In the genomic region with DNA sequence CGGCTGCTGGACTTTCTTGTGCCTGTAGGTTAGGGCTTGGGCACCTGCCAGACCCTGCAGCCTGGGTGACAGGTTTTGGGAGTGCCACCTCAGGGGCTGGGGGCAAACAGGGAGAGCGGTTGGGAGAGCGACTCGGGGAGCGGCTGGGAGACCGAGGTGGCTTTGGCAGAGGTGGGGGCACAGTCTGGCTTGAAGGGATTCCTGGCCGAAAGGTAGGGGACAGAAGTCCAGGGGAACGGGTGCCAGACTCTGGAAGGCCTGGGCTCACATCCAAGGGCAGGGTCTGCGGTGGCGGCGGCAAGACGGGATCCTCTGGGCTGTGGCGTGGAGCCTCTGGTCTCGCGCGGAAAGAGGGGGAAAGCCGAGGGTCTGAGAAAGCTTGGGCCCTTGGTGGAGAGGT, we compare ENCODE assay signal across 14 mouse cellular contexts. TPM values are rescaled to one million over a fixed set of nuclear protein-coding genes. Genes with fewer than 3 reads are reported as not detected.
DNase-seq lines count a peak whose midpoint lies in the region.
"Had no signal": no experiment of that assay in that cellular context is flagged by ENCODE, and none has a peak within 500 bp of the region (broad histone marks: within the 10 kb centered on the region; RNA-seq: fewer than 3 reads in every experiment).

No protein-coding gene starts in this region.

- DNase-seq in kidney, adult 11 months: peak; percentile 48
- no peak for DNase-seq in kidney, postnatal 14 days
- peak; percentile 49 for DNase-seq in testis, postnatal 10 days (ENCODE audit: low spot score)
- DNase-seq in testis, postnatal 14 days (ENCODE audit: low spot score): no peak
- peak; percentile 85 to 90 for DNase-seq in cerebellum, postnatal 10 days
- no peak for DNase-seq in gastrocnemius, postnatal 4 days (ENCODE audit: low spot score in 2 of 2)
- no peak for DNase-seq in left cerebral cortex, adult 8-10 months (ENCODE audit: low spot score in 2 of 2)
- DNase-seq: adrenal gland, postnatal 25 days; gastrocnemius, postnatal 36 days; layer of hippocampus, postnatal 36 days; lung, embryonic 14.5 days; thymus, postnatal 25 days had no signal

RNA-seq across cellular contexts. Expression of gene Inpp5j, which starts 2.6 kb away (rescaled TPM):
- total RNA-seq in gastrocnemius, postnatal 4 days (2021): 1 to 10 TPM in 1 of 2 experiments, under 1 TPM in 1; 0.65 to 1.5 TPM
- 10 to 100 TPM; 49.4 to 55.6 (median 53.8) TPM for total RNA-seq in left cerebral cortex, adult 8-10 months (2022)

RNA-seq across cellular contexts. Expression of gene Selenom, which starts 12.4 kb away (rescaled TPM):
- 10 to 100 TPM; 85.5 to 88.7 TPM for total RNA-seq in gastrocnemius, postnatal 4 days (2021)
- total RNA-seq in left cerebral cortex, adult 8-10 months (2022): 100 to 1,000 TPM; 149 to 172 (median 160) TPM

RNA-seq across cellular contexts. Expression of gene Pla2g3, which starts 14.0 kb away (rescaled TPM):
- under 1 TPM in 1 of 2 experiments, not detected in 1; 0.10 TPM for total RNA-seq in gastrocnemius, postnatal 4 days (2021)
- 1 to 10 TPM; 2.3 to 3.5 (median 2.7) TPM for total RNA-seq in left cerebral cortex, adult 8-10 months (2022)
- total RNA-seq: gastrocnemius, adult 18-20 months; heart, postnatal 25 days had no signal

RNA-seq across cellular contexts. Expression of gene Smtn, which starts 38.4 kb away (rescaled TPM):
- 100 to 1,000 TPM; 283 to 313 TPM for total RNA-seq in gastrocnemius, postnatal 4 days (2021)
- 10 to 100 TPM in 1 of 4 experiments, 1 to 10 TPM in 3; 5.2 to 11.0 (median 7.2) TPM for total RNA-seq in left cerebral cortex, adult 8-10 months (2022)

RNA-seq across cellular contexts. Expression of gene Rnf185, which starts 49.9 kb away (rescaled TPM):
- total RNA-seq in gastrocnemius, postnatal 4 days (2021): 10 to 100 TPM; 24.2 to 26.5 TPM
- 10 to 100 TPM; 28.9 to 31.4 (median 30.0) TPM for total RNA-seq in left cerebral cortex, adult 8-10 months (2022)

Comparison
In these comparisons a context has a peak if more than half of its experiments do, and no peak if none do; other contexts are left out.
1. DNase-seq: peak in kidney, adult 11 months (single experiment), testis, postnatal 10 days (single experiment) and cerebellum, postnatal 10 days (2 of 2); none in kidney, postnatal 14 days (single experiment), testis, postnatal 14 days (single experiment), gastrocnemius, postnatal 4 days (0 of 2) and left cerebral cortex, adult 8-10 months (0 of 2).
2. RNA of gene Inpp5j, which starts 2.6 kb away (total RNA-seq): 49.4 to 55.6 TPM in left cerebral cortex, adult 8-10 months; 0.65 to 1.5 TPM in gastrocnemius, postnatal 4 days; every median in the first group is over 10 times any median in the second.